Mouse (Mus musculus): ENCODE results near the gene Mcrip1. TPM values are rescaled to one million over a fixed set of nuclear protein-coding genes. Genes with fewer than 3 reads are reported as not detected.

The Mcrip1 gene
- polyA plus RNA-seq, 1 experiment from 2014 or later: 237 TPM

DNA sequence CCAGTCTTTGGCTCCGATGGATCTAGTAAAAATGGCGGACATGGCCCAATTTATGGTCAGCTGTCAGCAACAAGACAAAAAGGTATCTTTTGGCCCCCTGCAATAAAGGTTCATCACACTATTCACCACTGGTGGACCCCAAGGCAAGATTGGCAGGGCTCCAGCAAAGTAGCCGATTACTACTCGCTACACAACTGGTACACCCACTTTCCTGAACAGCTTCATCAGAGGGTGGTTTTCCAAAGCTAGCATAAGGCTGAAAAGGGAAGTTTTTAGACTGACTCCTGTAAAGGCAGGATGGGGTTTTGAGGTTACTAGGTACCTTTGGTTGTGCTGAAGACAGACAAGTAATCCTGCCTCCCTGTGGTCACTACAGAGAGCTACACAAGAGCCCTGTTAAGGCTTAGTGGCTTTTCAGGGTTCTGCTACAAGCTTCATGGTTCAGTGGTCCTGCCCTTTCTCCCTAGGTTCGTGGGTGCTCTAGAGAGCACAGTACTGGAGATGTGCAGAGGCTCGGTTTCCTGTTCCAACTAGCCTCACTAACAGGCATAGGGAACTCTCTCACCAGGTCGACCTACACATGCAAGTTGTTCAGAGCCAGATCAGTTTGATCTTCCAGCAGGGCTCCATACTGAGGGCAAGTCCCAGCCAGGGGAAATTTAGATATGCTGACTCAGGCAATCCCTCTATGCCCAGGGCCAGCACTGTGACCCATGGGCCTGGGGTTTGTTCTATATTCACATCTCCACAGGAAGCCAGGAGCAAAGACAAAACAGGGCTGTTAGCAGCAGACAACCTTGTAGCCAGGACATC is 27.9 kb upstream of the Mcrip1 start:
- ATAC-seq (ENCODE audit: low FRiP score) (no peak), DNase-seq (ENCODE audit: low spot score, missing footprints) (no peak)
- Histone ChIP-seq H3K27me3 (ENCODE audit: control insufficient read depth, insufficient read depth, low read length) (no peaks in the 10 kb centered on the region), H3K36me3 (ENCODE audit: control insufficient read depth, insufficient read depth, low read length) (peaks cover 22% of the 10 kb centered on the region), H3K4me3 (ENCODE audit: low read depth, low read length) (no peak overlapping the region), H3K4me1 (ENCODE audit: control insufficient read depth, insufficient read depth, low read length) (peaks cover 26% of the 10 kb centered on the region), H3K9me3 (ENCODE audit: control insufficient read depth, low read length) (no peaks in the 10 kb centered on the region), H3K27ac (ENCODE audit: low read depth, low read length) (no peak overlapping the region), H3K4me2 (no peak overlapping the region), H3K9ac (ENCODE audit: low read length) (no peak overlapping the region)
- WGBS: 77% methylated on average over 7 of the region's 7 CpGs

DNA sequence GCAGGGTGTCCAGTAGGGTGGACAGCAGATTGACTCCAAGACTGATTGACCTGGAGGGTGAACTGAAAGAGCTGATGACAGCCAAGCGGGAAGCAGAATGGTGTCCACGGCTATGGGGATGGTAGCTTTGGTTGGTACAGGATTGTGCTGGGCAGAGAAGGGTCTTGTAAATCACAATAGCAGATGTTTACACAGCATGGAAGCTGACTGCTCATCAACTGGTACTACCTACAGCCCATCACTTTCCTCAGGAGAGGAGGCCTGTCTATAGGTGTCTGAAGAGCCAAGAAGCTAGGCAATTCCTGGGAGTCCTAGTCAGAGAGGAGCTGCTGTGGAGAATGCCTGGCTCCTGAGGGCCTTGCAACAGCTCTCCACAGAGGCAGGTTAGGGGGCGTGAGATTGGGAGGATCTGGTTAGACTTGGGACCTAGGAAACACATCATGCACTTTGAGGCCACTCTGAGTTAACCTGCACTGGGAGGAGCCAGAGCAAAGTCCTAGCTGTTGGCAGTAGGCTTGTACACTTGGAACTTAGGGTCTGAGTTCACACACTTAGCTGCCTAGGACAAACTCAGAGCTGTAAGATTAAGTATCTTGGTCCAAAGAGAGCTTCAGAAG is 26.9 kb upstream of the Mcrip1 start:
- 88% methylated on average over 3 of the region's 3 CpGs for WGBS
- Histone ChIP-seq H3K9ac (ENCODE audit: low read length) (no peak overlapping the region), H3K27ac (ENCODE audit: low read depth, low read length) (no peak overlapping the region), H3K4me3 (ENCODE audit: low read depth, low read length) (no peak overlapping the region), H3K9me3 (ENCODE audit: control insufficient read depth, low read length) (no peaks in the 10 kb centered on the region), H3K36me3 (ENCODE audit: control insufficient read depth, insufficient read depth, low read length) (peaks cover 22% of the 10 kb centered on the region), H3K27me3 (ENCODE audit: control insufficient read depth, insufficient read depth, low read length) (no peaks in the 10 kb centered on the region), H3K4me2 (no peak overlapping the region), H3K4me1 (ENCODE audit: control insufficient read depth, insufficient read depth, low read length) (peaks cover 23% of the 10 kb centered on the region)
- ATAC-seq (ENCODE audit: low FRiP score) (no peak), DNase-seq (ENCODE audit: low spot score, missing footprints) (no peak)

DNA sequence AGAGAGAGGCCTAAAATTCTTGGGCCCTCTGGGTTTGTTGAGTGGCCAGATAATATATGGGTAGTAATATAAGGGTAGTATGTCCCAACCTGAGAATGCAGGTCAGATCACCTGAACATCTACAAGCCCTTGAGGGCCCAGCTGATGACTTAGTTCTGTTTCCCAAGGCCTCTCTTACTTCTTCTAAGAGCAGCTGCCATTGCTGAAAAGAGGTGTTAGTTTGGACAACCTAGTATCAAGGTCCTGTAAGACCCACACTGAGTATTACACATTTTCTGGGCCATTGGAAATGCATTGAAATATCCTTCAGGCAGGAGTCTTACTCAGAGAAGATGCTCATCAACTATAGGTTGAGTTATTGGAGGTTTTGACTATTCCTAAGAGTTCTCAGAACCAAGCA is 26.4 kb upstream of the Mcrip1 start:
- Histone ChIP-seq H3K27ac (ENCODE audit: low read depth, low read length) (no peak overlapping the region), H3K9me3 (ENCODE audit: control insufficient read depth, low read length) (no peaks in the 10 kb centered on the region), H3K27me3 (ENCODE audit: control insufficient read depth, insufficient read depth, low read length) (no peaks in the 10 kb centered on the region), H3K36me3 (ENCODE audit: control insufficient read depth, insufficient read depth, low read length) (peaks cover 23% of the 10 kb centered on the region), H3K4me2 (no peak overlapping the region), H3K4me3 (ENCODE audit: low read depth, low read length) (no peak overlapping the region), H3K4me1 (ENCODE audit: control insufficient read depth, insufficient read depth, low read length) (peaks cover 27% of the 10 kb centered on the region), H3K9ac (ENCODE audit: low read length) (no peak overlapping the region)
- DNase-seq (ENCODE audit: low spot score, missing footprints) (no peak), ATAC-seq (ENCODE audit: low FRiP score) (no peak)

DNA sequence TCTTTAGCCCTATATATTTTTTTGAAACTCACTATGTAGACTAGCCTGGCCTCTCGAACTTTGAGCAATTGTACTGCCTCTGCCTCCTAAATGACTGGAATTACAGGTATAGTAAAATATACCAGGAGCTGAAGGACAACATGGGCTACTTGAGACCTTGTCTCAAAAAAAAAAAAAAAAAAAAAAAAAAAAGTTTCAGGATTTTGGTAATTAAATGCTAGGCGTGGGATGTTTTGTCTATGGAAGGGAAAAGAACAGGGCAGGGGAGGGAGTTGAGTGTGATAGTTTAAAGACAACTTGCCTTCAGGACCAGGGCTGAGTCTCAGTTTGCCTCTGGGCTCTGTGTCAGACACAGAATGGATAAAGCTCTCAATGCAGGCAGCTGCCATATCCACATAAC is 25.5 kb upstream of the Mcrip1 start:
- no peak overlapping the region for H3K27ac ChIP-seq (ENCODE audit: low read depth, low read length)
- H3K4me1 ChIP-seq (ENCODE audit: control insufficient read depth, insufficient read depth, low read length): peaks cover 20% of the 10 kb centered on the region
- WGBS: 80% methylated on average over 2 of the region's 2 CpGs
- no peak for DNase-seq (ENCODE audit: low spot score, missing footprints)
- no peak for ATAC-seq (ENCODE audit: low FRiP score)
- H3K27me3 ChIP-seq (ENCODE audit: control insufficient read depth, insufficient read depth, low read length): no peaks in the 10 kb centered on the region
- H3K4me2 ChIP-seq: no peak overlapping the region
- no peak overlapping the region for H3K9ac ChIP-seq (ENCODE audit: low read length)
- no peaks in the 10 kb centered on the region for H3K9me3 ChIP-seq (ENCODE audit: control insufficient read depth, low read length)
- H3K4me3 ChIP-seq (ENCODE audit: low read depth, low read length): no peak overlapping the region
- peaks cover 30% of the 10 kb centered on the region for H3K36me3 ChIP-seq (ENCODE audit: control insufficient read depth, insufficient read depth, low read length)

DNA sequence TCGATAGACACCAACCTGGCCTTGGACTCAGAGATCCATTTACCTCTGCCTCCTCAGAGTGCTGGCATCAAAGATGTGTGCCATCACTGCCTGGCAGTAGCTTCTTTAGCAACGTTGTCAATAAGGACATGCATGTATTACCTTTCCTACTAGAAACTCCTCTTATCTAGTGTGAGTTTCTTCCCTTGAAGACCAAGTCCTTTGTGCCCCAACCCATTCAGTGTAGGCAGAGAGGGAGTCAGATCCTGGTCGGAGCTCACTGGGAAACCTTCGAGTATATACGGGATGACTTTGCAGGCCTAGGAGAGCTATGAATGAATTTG is 24.7 kb upstream of the Mcrip1 start:
- Histone ChIP-seq H3K4me3 (ENCODE audit: low read depth, low read length) (peak overlapping the region; percentile 97), H3K4me2 (peak overlapping the region; percentile 57), H3K4me1 (ENCODE audit: control insufficient read depth, insufficient read depth, low read length) (peaks cover 12% of the 10 kb centered on the region), H3K9ac (ENCODE audit: low read length) (peak overlapping the region; percentile 96; the same call in 1 of the 2 replicates), H3K9me3 (ENCODE audit: control insufficient read depth, low read length) (no peaks in the 10 kb centered on the region), H3K27ac (ENCODE audit: low read depth, low read length) (no peak overlapping the region), H3K27me3 (ENCODE audit: control insufficient read depth, insufficient read depth, low read length) (no peaks in the 10 kb centered on the region), H3K36me3 (ENCODE audit: control insufficient read depth, insufficient read depth, low read length) (peaks cover 29% of the 10 kb centered on the region)
- ATAC-seq (ENCODE audit: low FRiP score) (no peak), DNase-seq (ENCODE audit: low spot score, missing footprints) (no peak)
- 50% methylated on average over 5 of the region's 5 CpGs for whole genome bisulfite sequencing

DNA sequence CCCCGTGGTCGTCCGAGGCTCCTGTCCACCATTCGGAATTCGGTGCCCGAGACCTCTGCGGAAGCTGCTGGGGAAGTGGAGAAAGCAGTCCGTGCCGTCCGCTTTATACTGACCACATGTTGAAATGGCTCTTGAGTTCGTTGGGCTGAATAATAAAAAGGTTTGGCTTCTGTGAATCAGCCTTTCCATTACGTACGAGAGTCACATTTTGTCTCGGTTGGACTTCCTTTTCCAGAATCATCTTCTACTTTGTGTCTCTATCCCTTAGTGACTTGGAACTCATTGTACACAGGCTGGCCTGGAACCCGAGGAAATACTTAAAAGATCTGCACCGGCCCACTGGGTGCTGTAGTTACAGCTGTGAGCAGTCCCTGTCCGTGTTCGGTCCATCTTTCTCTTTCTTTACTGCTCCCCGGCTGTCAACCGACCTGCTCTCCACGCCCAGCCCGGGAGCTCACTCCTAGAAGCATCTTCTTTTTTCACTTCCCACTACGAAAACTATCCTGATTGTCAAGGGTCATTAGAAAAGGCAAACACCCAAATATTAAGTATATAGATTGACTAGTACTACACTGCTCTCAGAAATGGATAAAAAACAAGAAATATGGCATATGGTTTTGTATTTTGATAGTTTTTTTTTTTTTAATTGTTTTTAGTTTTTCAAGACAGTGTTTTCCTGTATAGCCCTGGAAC is 24.2 kb upstream of the Mcrip1 start:
- Histone ChIP-seq H3K4me1 (ENCODE audit: control insufficient read depth, insufficient read depth, low read length) (peaks cover 12% of the 10 kb centered on the region), H3K27me3 (ENCODE audit: control insufficient read depth, insufficient read depth, low read length) (no peaks in the 10 kb centered on the region), H3K9ac (ENCODE audit: low read length) (peak overlapping the region; percentile 96), H3K9me3 (ENCODE audit: control insufficient read depth, low read length) (no peaks in the 10 kb centered on the region), H3K36me3 (ENCODE audit: control insufficient read depth, insufficient read depth, low read length) (peaks cover 24% of the 10 kb centered on the region), H3K4me2 (peak overlapping the region; percentile 57), H3K4me3 (ENCODE audit: low read depth, low read length) (peak overlapping the region; percentile 97), H3K27ac (ENCODE audit: low read depth, low read length) (peak overlapping the region; percentile 89)
- DNase-seq (ENCODE audit: low spot score, missing footprints): no peak
- ATAC-seq (ENCODE audit: low FRiP score): peak; percentile 33; the same call in 1 of the 2 replicates
- under 1% methylated on average over 23 of the region's 23 CpGs for WGBS

DNA sequence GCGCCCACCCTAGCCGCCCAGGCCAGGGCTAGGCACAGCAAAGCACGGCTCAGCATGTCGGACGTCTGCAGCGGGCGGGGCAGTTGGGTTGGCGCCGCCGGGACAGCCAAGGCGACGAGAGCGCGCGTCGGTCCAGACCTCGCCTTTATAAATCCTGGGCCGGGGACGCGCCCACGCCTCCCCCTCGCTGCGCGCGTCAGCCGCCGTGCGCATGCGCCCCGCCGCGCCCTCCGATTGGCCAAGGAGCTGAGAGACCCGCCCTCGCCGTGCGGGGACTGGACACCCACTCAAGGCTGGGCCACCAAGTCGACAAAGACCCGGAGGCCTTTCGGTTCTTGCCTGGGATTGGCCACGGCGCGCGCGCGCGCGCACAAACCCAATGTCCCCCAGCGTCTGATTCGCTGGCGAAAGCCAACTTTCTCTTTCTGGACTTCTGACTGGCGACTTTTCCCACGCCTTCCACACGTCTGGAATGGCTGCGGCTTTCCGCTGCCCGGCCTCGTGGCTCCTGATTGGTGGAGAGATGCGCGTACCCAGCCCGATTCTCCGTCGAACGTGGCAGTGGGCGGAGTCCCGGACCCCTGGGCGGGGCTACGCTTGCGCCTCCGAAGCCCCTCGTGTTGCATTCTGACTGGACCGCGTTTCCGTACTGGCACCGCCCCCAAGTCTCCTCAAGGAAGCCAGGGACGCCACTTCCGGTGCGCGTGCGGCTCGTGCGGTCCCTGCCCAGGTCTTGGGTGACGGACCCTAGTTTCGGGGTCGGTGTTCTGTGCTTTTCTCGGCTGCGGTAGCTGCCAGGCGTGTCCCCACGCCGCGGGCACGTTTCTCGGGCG is 23.4 kb upstream of the Mcrip1 start, which contains the start of gene P4hb:
Gene P4hb, minus strand, starts transcription at position 502 of the 833 bp plus-strand sequence.
- WGBS: under 1% methylated on average over 93 of the region's 94 CpGs
- peak within 1 kb of the TSS; percentile 97 for H3K4me3 ChIP-seq (ENCODE audit: low read depth, low read length)
- peak within 1 kb of the TSS; percentile 96 for H3K9ac ChIP-seq (ENCODE audit: low read length)
- peak within 1 kb of the TSS; percentile 57 for H3K4me2 ChIP-seq
- H3K27ac ChIP-seq (ENCODE audit: low read depth, low read length): peak within 1 kb of the TSS; percentile 89
- H3K4me1 ChIP-seq (ENCODE audit: control insufficient read depth, insufficient read depth, low read length): peaks cover 12% of the 10 kb centered on the region
- H3K27me3 ChIP-seq (ENCODE audit: control insufficient read depth, insufficient read depth, low read length): no peaks in the 10 kb centered on the region
- peaks cover 24% of the 10 kb centered on the region for H3K36me3 ChIP-seq (ENCODE audit: control insufficient read depth, insufficient read depth, low read length)
- peak; percentile 100 for DNase-seq (ENCODE audit: low spot score, missing footprints)
- peak; percentile 97 for ATAC-seq (ENCODE audit: low FRiP score)
- no peaks in the 10 kb centered on the region for H3K9me3 ChIP-seq (ENCODE audit: control insufficient read depth, low read length)

DNA sequence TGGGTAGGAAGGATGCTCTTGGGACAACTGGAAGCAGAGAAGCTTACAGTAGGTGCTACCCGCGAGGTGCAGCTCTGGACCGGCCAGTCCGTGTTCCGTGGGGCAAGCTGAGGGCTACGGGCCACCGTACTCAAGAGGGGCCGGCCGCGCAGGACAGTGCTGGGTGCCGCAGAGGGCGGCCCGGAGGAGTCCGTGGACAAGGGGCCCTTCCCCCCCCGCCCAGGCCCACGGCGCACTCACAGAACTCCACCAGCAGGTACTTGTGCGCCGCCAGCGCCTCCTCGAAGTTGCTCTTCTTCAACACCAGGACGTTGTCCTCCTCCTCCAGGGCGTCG is 22.9 kb upstream of the Mcrip1 start:
- H3K9me3 ChIP-seq (ENCODE audit: control insufficient read depth, low read length): no peaks in the 10 kb centered on the region
- peak overlapping the region; percentile 57 for H3K4me2 ChIP-seq
- peaks cover 23% of the 10 kb centered on the region for H3K36me3 ChIP-seq (ENCODE audit: control insufficient read depth, insufficient read depth, low read length)
- no peaks in the 10 kb centered on the region for H3K27me3 ChIP-seq (ENCODE audit: control insufficient read depth, insufficient read depth, low read length)
- H3K4me1 ChIP-seq (ENCODE audit: control insufficient read depth, insufficient read depth, low read length): peaks cover 12% of the 10 kb centered on the region
- under 1% methylated on average over 21 of the region's 24 CpGs for WGBS
- ATAC-seq (ENCODE audit: low FRiP score): peak; percentile 54
- DNase-seq (ENCODE audit: low spot score, missing footprints): no peak
- H3K9ac ChIP-seq (ENCODE audit: low read length): peak overlapping the region; percentile 96
- H3K27ac ChIP-seq (ENCODE audit: low read depth, low read length): peak overlapping the region; percentile 89
- peak overlapping the region; percentile 97 for H3K4me3 ChIP-seq (ENCODE audit: low read depth, low read length)
